Mouse (Mus musculus) gonadal fat pad, adult 2 months (tissue): ENCODE data around the gene Runx1. TPM values are rescaled to one million over a fixed set of nuclear protein-coding genes. Genes with fewer than 3 reads are reported as not detected.

Source experiments
- DNase-seq: peaks from one replicate; pipeline ENCODE4 v3.0.0-alpha.2; 2012; ENCODE audit warnings: low read depth
- polyA plus RNA-seq: library from polyadenylated mRNA; depleted of rRNA; stranded (reverse); fragments of >200 nt; gene quantifications from 2 replicates; pipeline ENCODE4 v1.2.3, GENCODE M21; 2012

Gene Runx1
- polyA plus RNA-seq, 1 experiment = 9.4 TPM

GRCm38 (mm10) chr16:92612546-92612945, 213.4 kb downstream of the Runx1 start:
- DNase-seq = no peak

- DNase-seq = no peak
These were observed 214.3 kb downstream of the Runx1 start for GRCm38 (mm10) chr16:92611641-92612149.

GRCm38 (mm10) chr16:92610464-92610863, 215.5 kb downstream of the Runx1 start:
- DNase-seq = no peak

GRCm38 (mm10) chr16:92609717-92610077, 216.3 kb downstream of the Runx1 start:
- DNase-seq = no peak

- no peak for DNase-seq
These were observed 216.8 kb downstream of the Runx1 start for GRCm38 (mm10) chr16:92609006-92609716.

GRCm38 (mm10) chr16:92608180-92608960, 217.6 kb downstream of the Runx1 start:
- no peak for DNase-seq

GRCm38 (mm10) chr16:92606491-92606965, 219.4 kb downstream of the Runx1 start:
- DNase-seq = no peak

- DNase-seq = no peak
These were observed 220.1 kb downstream of the Runx1 start for GRCm38 (mm10) chr16:92605606-92606490.

GRCm38 (mm10) chr16:92602504-92602903, 223.4 kb downstream of the Runx1 start:
- no peak for DNase-seq

GRCm38 (mm10) chr16:92601270-92601826, 224.6 kb downstream of the Runx1 start:
- DNase-seq = no peak

- no peak for DNase-seq
These were observed 226.5 kb downstream of the Runx1 start for GRCm38 (mm10) chr16:92599451-92599850.

GRCm38 (mm10) chr16:92597655-92598054, 228.3 kb downstream of the Runx1 start:
- no peak for DNase-seq

GRCm38 (mm10) chr16:92592207-92592606, 233.7 kb downstream of the Runx1 start:
- no peak for DNase-seq

- DNase-seq = no peak
These were observed 234.2 kb downstream of the Runx1 start for GRCm38 (mm10) chr16:92591783-92592182.

- DNase-seq = no peak
These were observed 238.1 kb downstream of the Runx1 start for GRCm38 (mm10) chr16:92587836-92588235.

GRCm38 (mm10) chr16:92581767-92582166, 244.2 kb downstream of the Runx1 start:
- no peak for DNase-seq

GRCm38 (mm10) chr16:92580981-92581380, 245.0 kb downstream of the Runx1 start:
- DNase-seq = no peak

GRCm38 (mm10) chr16:92578915-92579653, 246.9 kb downstream of the Runx1 start:
- DNase-seq = no peak

GRCm38 (mm10) chr16:92577381-92577780, 248.6 kb downstream of the Runx1 start:
- no peak for DNase-seq

- DNase-seq = no peak
These were observed 250.2 kb downstream of the Runx1 start for GRCm38 (mm10) chr16:92575792-92576191.

- no peak for DNase-seq
These were observed 252.8 kb downstream of the Runx1 start for GRCm38 (mm10) chr16:92573193-92573592.
